Mouse (Mus musculus) central nervous system, embryonic 11.5 days (tissue): Measurements from ENCODE around the gene Herc2. TPM values are rescaled to one million over a fixed set of nuclear protein-coding genes. Genes with fewer than 3 reads are reported as not detected.

Source experiments
- polyA plus RNA-seq: library from polyadenylated mRNA; depleted of rRNA; stranded (reverse); fragments of >200 nt; gene quantifications from 2 replicates; pipeline ENCODE4 v1.2.3, GENCODE M21; 2012; rRNA removed

The Herc2 gene
- 26.0 and 26.9 TPM in 2 replicates for polyA plus RNA-seq

GRCm38 (mm10) chr7:56049831-56050321 lies at the start of gene Herc2:
TSS of gene Herc2 (plus strand) at chr7:56050196.

GRCm38 (mm10) chr7:56019930-56020253 lies 30.1 kb upstream of the Herc2 start, which contains the start of gene Nipa1:
TSS of gene Nipa1 (minus strand) at chr7:56019954.

GRCm38 (mm10) chr7:56239543-56239942 lies 189.5 kb downstream of the Herc2 start, which contains the start of gene Oca2:
TSS of gene Oca2 (plus strand) at chr7:56239760.

Other genes with a start within 250 kb of the Herc2 start
- gene Cyfip1, start 208.5 kb upstream of the Herc2 start, polyA plus RNA-seq: 37.4 and 52.2 TPM in 2 replicates
- 25.7 and 31.0 TPM in 2 replicates for gene Nipa2, start 87.7 kb upstream of the Herc2 start, polyA plus RNA-seq
- gene Nipa1, start 30.2 kb upstream of the Herc2 start, polyA plus RNA-seq: 6.3 and 8.9 TPM in 2 replicates
- gene Oca2, start 189.6 kb downstream of the Herc2 start, polyA plus RNA-seq: 0.13 and 0.20 TPM in 2 replicates